8 mouse cellular contexts compared by ENCODE assay signal in the genomic region with DNA sequence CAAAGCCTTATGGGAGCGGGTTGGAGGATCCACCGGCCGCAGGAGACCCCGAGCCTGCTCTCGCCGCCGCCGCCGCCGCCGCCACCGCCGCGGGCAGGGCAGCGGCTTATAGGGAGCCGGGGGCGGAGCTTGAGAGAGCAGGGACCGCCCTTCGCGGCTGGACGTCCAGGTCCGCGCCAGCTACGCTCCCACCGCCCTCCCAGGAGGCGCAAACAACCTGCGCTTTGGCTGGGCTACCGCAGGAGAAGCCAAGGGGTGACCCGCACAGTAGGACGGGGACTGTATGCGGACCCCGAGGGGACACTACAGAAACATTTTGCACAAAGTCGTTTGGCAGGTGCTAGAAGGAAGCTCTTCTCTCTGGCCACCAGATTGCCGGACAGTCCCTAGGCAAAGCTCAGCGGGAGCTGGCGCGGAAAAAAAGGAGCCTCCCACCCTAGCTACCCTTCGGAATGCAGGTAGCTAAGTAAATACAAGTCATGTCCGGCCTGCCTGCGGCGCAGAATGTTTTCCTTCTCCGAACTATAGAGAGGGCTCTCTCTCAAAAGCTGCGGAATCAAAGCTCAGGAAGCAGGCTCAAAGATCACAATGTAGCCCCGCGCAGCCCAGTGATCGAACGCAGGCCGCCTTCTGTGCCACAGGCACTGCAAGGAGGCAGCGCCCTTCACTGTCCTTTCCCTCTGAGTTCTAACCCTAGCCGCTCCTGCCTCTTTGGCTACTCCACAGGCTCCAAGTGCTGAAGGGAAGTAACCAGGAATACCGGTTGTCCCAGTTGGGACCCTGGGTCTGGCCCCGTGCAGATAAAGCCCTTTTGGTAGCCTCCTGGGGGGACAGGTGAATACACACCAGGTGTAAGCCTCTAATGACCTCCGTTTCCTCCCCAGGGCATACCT. TPM values are rescaled to one million over a fixed set of nuclear protein-coding genes. Genes with fewer than 3 reads are reported as not detected.
DNase-seq lines count a peak whose midpoint lies in the region; ATAC-seq and TF ChIP-seq lines count a peak whose summit lies in the region.

No protein-coding gene starts in this region.

- H3K27me3 ChIP-seq in ES-Bruce4 (ENCODE audit: control insufficient read depth, insufficient read depth, low read length, poor library complexity, severe bottlenecking), result no peaks in the 10 kb centered on the region; the same call in 1 of the 2 replicates
- peaks cover 10% of the 10 kb centered on the region; the same call in 1 of the 2 replicates for H3K27me3 ChIP-seq in heart, embryonic 12.5 days (replicated peaks)
- H3K27me3 ChIP-seq in liver, embryonic 14.5 days (ENCODE audit: control insufficient read depth, insufficient read depth, low read length), result no peaks in the 10 kb centered on the region
- H3K27me3 ChIP-seq in neural tube, embryonic 13.5 days, result peaks cover 28% of the 10 kb centered on the region

- peak; percentile 64 for TF ChIP-seq EP300 in ES-Bruce4 (IDR thresholded peaks at IDR 0.05; ENCODE audit: insufficient read depth, low read depth, low read length)
- TF ChIP-seq EP300 in liver, embryonic 14.5 days (IDR thresholded peaks at IDR 0.05; ENCODE audit: low read depth), result no peak

- TF ChIP-seq CTCF in ES-Bruce4 (IDR thresholded peaks at IDR 0.05; ENCODE audit: low read depth, low read length), result no peak
- 0 out of 2 replicates have a peak, but pooled peaks have one; percentile 13 for TF ChIP-seq CTCF in liver, embryonic 14.5 days (IDR thresholded peaks at IDR 0.05; ENCODE audit: low read depth)

- H3K27ac ChIP-seq in ES-Bruce4 (ENCODE audit: insufficient read depth, low read length), result peak overlapping the region; percentile 43
- peak overlapping the region; percentile 45 for H3K27ac ChIP-seq in brown adipose tissue, adult 24 weeks (replicated peaks; ENCODE audit: low read depth, low read length)
- H3K27ac ChIP-seq in heart, embryonic 12.5 days (ENCODE audit: poor library complexity, severe bottlenecking), result peak overlapping the region; percentile 57
- peak overlapping the region; percentile 97 for H3K27ac ChIP-seq in liver, embryonic 14.5 days
- H3K27ac ChIP-seq in neural tube, embryonic 13.5 days (replicated peaks), result 0 out of 2 replicates have a peak overlapping the region, but pooled peaks have one; percentile 28

- H3K4me1 ChIP-seq in ES-Bruce4 (ENCODE audit: control insufficient read depth, insufficient read depth, low read length), result no peaks in the 10 kb centered on the region
- H3K4me1 ChIP-seq in brown adipose tissue, adult 24 weeks (ENCODE audit: control insufficient read depth, insufficient read depth, insufficient read length, low read length), result no peaks in the 10 kb centered on the region
- H3K4me1 ChIP-seq in heart, embryonic 12.5 days (replicated peaks), result peaks cover 8% of the 10 kb centered on the region; the same call in 1 of the 2 replicates
- peaks cover 17 to 22% of the 10 kb centered on the region in 2 experiments for H3K4me1 ChIP-seq in liver, embryonic 14.5 days (replicated peaks; ENCODE audit: control insufficient read depth in 2 of 2, insufficient read depth in 2 of 2, low read length in 1 of 2)
- H3K4me1 ChIP-seq in neural tube, embryonic 13.5 days (replicated peaks), result peaks cover 6% of the 10 kb centered on the region; the same call in 1 of the 2 replicates

- under 1% methylated on average over 53 of the region's 53 CpGs for WGBS in heart, embryonic 12.5 days
- WGBS in liver, embryonic 14.5 days (ENCODE audit: insufficient replicate concordance), result under 1% methylated on average over 53 of the region's 53 CpGs
- under 1% methylated on average over 53 of the region's 53 CpGs for WGBS in neural tube, embryonic 13.5 days

- peak; percentile 88 for ATAC-seq in erythroid progenitor cell, adult 5-6 weeks (replicated peaks; ENCODE audit: low FRiP score, poor library complexity, severe bottlenecking)
- peak; percentile 96 for ATAC-seq in heart, embryonic 12.5 days (ENCODE audit: insufficient number of reproducible peaks, low FRiP score)
- ATAC-seq in liver, embryonic 14.5 days (ENCODE audit: insufficient read depth), result peak; percentile 87
- peak; percentile 98 for ATAC-seq in neural tube, embryonic 13.5 days (ENCODE audit: low read depth)

- no peak for TF ChIP-seq POLR2A in ES-Bruce4 (IDR thresholded peaks at IDR 0.05; ENCODE audit: insufficient read depth, low read length)

- peak; percentile 93 for DNase-seq in kidney, postnatal 10 days
- DNase-seq in liver, embryonic 14.5 days (ENCODE audit: low read depth in 3 of 3, low spot score in 3 of 3), result peak; percentile 72 to 75 (median 72)
- peak; percentile 23 for DNase-seq in telencephalon, adult 2 months (ENCODE audit: low read depth, low spot score)

- no peaks in the 10 kb centered on the region for H3K9me3 ChIP-seq in ES-Bruce4 (replicated peaks; ENCODE audit: control insufficient read depth, insufficient read depth, low read length, poor library complexity, severe bottlenecking)
- H3K9me3 ChIP-seq in heart, embryonic 12.5 days (replicated peaks), result no peaks in the 10 kb centered on the region
- H3K9me3 ChIP-seq in liver, embryonic 14.5 days (ENCODE audit: control insufficient read depth, low read length), result no peaks in the 10 kb centered on the region
- H3K9me3 ChIP-seq in neural tube, embryonic 13.5 days, result no peaks in the 10 kb centered on the region

- peak overlapping the region; percentile 89 for H3K4me3 ChIP-seq in ES-Bruce4 (ENCODE audit: low read depth, low read length)
- peak overlapping the region; percentile 85 for H3K4me3 ChIP-seq in brown adipose tissue, adult 24 weeks (ENCODE audit: insufficient read depth, low read depth, low read length)
- peak overlapping the region; percentile 64 for H3K4me3 ChIP-seq in heart, embryonic 12.5 days
- H3K4me3 ChIP-seq in liver, embryonic 14.5 days (ENCODE audit: insufficient read depth in 1 of 2, low read depth in 2 of 2, low read length in 2 of 2), result peak overlapping the region; percentile 80 to 82
- peak overlapping the region; percentile 64 for H3K4me3 ChIP-seq in neural tube, embryonic 13.5 days

- peak overlapping the region; percentile 79 for H3K4me2 ChIP-seq in heart, embryonic 12.5 days
- peak overlapping the region; percentile 87 for H3K4me2 ChIP-seq in liver, embryonic 14.5 days (ENCODE audit: low read depth)
- peak overlapping the region; percentile 78 for H3K4me2 ChIP-seq in neural tube, embryonic 13.5 days

- no peaks in the 10 kb centered on the region for H3K36me3 ChIP-seq in ES-Bruce4 (ENCODE audit: control insufficient read depth, insufficient read depth, low read length, poor library complexity, severe bottlenecking)
- no peaks in the 10 kb centered on the region for H3K36me3 ChIP-seq in heart, embryonic 12.5 days
- H3K36me3 ChIP-seq in liver, embryonic 14.5 days (replicated peaks; ENCODE audit: control insufficient read depth, insufficient read depth, low read depth), result peaks cover 17% of the 10 kb centered on the region
- H3K36me3 ChIP-seq in neural tube, embryonic 13.5 days, result no peaks in the 10 kb centered on the region

- peak overlapping the region; percentile 64 for H3K9ac ChIP-seq in ES-Bruce4 (ENCODE audit: low read depth, poor library complexity, severe bottlenecking)
- peak overlapping the region; percentile 73 for H3K9ac ChIP-seq in heart, embryonic 12.5 days
- peak overlapping the region; percentile 96 for H3K9ac ChIP-seq in liver, embryonic 14.5 days (replicated peaks)
- H3K9ac ChIP-seq in neural tube, embryonic 13.5 days, result peak overlapping the region; percentile 68

RNA-seq across cellular contexts. Expression of gene Slc40a1, which starts 0.6 kb away (rescaled TPM):
- polyA plus RNA-seq in ES-Bruce4 (2011; ENCODE audit: insufficient read depth, insufficient read length, low read depth, missing spikeins), result 50.4 and 52.6 TPM in 2 replicates
- polyA plus RNA-seq in brown adipose tissue, adult 24 weeks (2012; ENCODE audit: insufficient read depth, insufficient read length, missing spikeins), result 7.4 and 13.3 TPM in 2 replicates
- total RNA-seq in erythroid progenitor cell, adult 5-6 weeks (2015; ENCODE audit: low replicate concordance), result 172 and 187 TPM in 2 replicates
- total RNA-seq in erythroid progenitor cell, adult 5-6 weeks (2017; ENCODE audit: low replicate concordance), result 169 and 187 TPM in 2 replicates
- polyA plus RNA-seq in heart, embryonic 12.5 days (2016; fragmentation: Nextera tagmentation; extraction: Ambion mirVana), result 19.2 and 19.8 TPM in 2 replicates
- 37.3 and 43.8 TPM in 2 replicates for polyA plus RNA-seq in liver, embryonic 14.5 days (2012; rRNA removed)
- polyA plus RNA-seq in liver, embryonic 14.5 days (2014; fragmentation: Nextera tagmentation; extraction: Ambion mirVana), result 121 and 124 TPM in 2 replicates
- 34.1 and 38.6 TPM in 2 replicates for polyA plus RNA-seq in neural tube, embryonic 13.5 days (2015; fragmentation: Nextera tagmentation; extraction: Ambion mirVana)

RNA-seq across cellular contexts. Expression of gene Gm5269, which starts 35.7 kb away (rescaled TPM):
- 146 and 181 TPM in 2 replicates for polyA plus RNA-seq in ES-Bruce4 (2011; ENCODE audit: insufficient read depth, insufficient read length, low read depth, missing spikeins)
- polyA plus RNA-seq in brown adipose tissue, adult 24 weeks (2012; ENCODE audit: insufficient read depth, insufficient read length, missing spikeins), result not detected in 2 replicates
- not detected in 2 replicates for total RNA-seq in erythroid progenitor cell, adult 5-6 weeks (2015; ENCODE audit: low replicate concordance)
- not detected in 2 replicates for total RNA-seq in erythroid progenitor cell, adult 5-6 weeks (2017; ENCODE audit: low replicate concordance)
- not detected in 2 replicates for polyA plus RNA-seq in heart, embryonic 12.5 days (2016; fragmentation: Nextera tagmentation; extraction: Ambion mirVana)
- 0.25 TPM in 1 of 2 replicates, not detected in the other for polyA plus RNA-seq in liver, embryonic 14.5 days (2012; rRNA removed)
- not detected in 2 replicates for polyA plus RNA-seq in liver, embryonic 14.5 days (2014; fragmentation: Nextera tagmentation; extraction: Ambion mirVana)
- not detected in 2 replicates for polyA plus RNA-seq in neural tube, embryonic 13.5 days (2015; fragmentation: Nextera tagmentation; extraction: Ambion mirVana)

Comparison
In these comparisons a context has a peak if more than half of its experiments do, and no peak if none do; other contexts are left out.
1. Peak in every context shown above with its lines: DNase-seq, ATAC-seq, H3K4me3 ChIP-seq and H3K27ac ChIP-seq.
2. H3K27ac ChIP-seq: peak in every context shown above with its lines; median percentile 97 in liver, embryonic 14.5 days; 57 in heart, embryonic 12.5 days; 45 in brown adipose tissue, adult 24 weeks; 43 in ES-Bruce4; 28 in neural tube, embryonic 13.5 days.
3. DNase-seq: peak in every context shown above with its lines; median percentile 93 in kidney, postnatal 10 days; 72 in liver, embryonic 14.5 days; 23 in telencephalon, adult 2 months.
4. RNA of gene Gm5269, which starts 35.7 kb away (polyA plus RNA-seq): 146 to 181 TPM in ES-Bruce4; 0.25 TPM in liver, embryonic 14.5 days, not detected in neural tube, embryonic 13.5 days, not detected in brown adipose tissue, adult 24 weeks and not detected in heart, embryonic 12.5 days; every median in the first group is over 100 times any median in the second.